Mouse (Mus musculus) brown adipose tissue, adult 24 weeks (tissue): ENCODE data around the gene Nlrx1. TPM values are rescaled to one million over a fixed set of nuclear protein-coding genes. Genes with fewer than 3 reads are reported as not detected.

Experiments used
- H3K27ac ChIP-seq: fragments of 200-500 bp; replicated peaks from 2 replicates; pipeline ENCODE4 v1.5.1; 2012; ENCODE audit warnings: low read depth, mild to moderate bottlenecking, low read length
- H3K4me1 ChIP-seq: fragments of 200-500 bp; 2 replicates; pipeline ENCODE4 v1.6.1; 2012; ENCODE audit warnings: low read length, mixed read lengths; ENCODE audit not compliant: control insufficient read depth, insufficient read depth, insufficient read length
- H3K4me3 ChIP-seq: fragments of 200-500 bp; 2 replicates; pipeline ENCODE4 v1.5.1; 2012; ENCODE audit warnings: low read depth, mild to moderate bottlenecking, low read length, moderate library complexity; ENCODE audit not compliant: insufficient read depth
- polyA plus RNA-seq: library from polyadenylated mRNA; stranded (reverse); fragments of >200 nt; gene quantifications from 2 replicates; pipeline ENCODE4 v1.2.4, GENCODE M21; 2012; ENCODE audit not compliant: missing spikeins, insufficient read depth, insufficient read length

Nlrx1 gene
- polyA plus RNA-seq, 1 experiment = 8.7 TPM

DNA sequence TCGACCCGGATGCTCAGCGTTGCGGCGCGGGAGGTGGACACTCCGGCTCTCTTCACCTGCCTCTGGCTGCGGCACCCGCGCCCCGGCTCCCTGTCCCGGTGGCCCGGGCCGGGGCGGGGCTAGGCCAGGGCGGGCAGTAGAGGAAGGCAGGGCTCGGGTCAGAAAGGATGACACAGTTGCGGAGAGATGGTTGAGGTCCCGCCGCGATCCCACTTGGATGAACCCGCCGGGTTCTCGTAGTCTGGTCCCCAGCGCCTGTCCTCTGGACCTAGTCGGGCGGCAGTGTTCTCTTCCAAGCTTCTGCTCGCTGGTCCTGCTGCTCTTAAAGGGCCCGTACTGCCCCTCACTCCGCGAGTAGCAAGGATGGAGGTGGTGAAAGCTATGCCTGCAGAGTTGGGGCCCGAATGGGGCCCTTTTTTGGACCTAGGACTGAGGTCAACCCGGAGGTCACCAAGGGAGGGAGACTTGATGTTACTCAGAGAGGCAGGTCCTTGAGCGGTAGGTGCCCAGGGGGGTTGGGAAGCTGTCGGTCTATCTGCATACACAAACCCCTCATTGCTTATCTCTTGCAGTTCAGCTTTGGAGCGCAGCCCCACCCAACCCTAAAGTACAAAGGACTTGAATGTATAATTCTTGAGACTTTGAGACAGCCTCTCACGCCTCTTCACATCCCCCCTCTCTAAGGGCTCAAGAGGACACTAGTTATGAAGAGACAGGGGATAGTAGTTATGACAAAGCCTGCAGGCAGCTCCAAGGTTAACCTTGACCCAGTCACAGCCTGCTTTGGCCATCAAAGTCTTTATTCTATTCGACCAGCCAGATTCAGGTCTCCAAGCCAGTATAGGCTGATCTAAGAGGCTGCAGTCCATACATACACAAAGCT, 19.9 kb upstream of the Nlrx1 start, which contains the start of gene Abcg4:
Gene Abcg4, minus strand, starts transcription at position 540 of the 883 bp plus-strand sequence.
- Histone ChIP-seq H3K27ac (no peak within 1 kb of the TSS), H3K4me1 (peaks cover 4% of the 10 kb centered on the region; the same call in 1 of the 2 replicates), H3K4me3 (peak within 1 kb of the TSS; percentile 57)

DNA sequence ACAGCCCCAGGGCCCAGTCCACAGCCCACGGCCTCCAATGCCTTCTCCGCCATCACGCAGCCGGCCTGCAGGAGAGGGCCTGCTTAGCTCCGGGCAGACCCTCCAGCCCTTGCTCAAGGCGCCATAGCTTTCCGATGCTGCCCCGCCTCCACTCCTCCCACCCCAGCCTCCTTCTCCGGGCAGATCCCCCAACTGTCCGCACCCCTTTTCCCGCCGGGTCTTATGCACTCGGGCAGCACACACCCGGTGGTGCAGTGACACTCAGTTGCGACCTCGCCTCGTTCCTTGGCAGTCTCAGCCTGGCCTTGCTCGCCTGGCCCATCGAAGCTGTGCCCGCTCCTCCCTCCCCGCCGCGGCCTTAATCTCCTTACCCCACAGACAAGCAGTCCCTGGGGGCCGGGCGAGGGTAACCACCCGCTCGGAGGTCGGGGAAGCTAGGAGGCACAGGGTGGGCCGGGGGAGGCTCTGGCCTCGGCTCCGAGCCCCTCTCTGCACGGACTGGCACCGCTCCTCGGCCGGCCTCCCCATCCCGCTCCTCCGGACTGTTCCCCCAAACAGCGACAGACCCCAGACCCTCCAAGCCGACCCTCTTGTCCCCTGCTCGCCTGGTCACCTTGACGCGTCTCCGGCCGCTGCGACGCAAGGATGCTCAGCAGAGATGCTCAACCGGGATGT, 19.1 kb upstream of the Nlrx1 start:
- H3K4me1 ChIP-seq = peaks cover 4% of the 10 kb centered on the region; the same call in 1 of the 2 replicates
- H3K4me3 ChIP-seq = peak overlapping the region; percentile 57
- no peak overlapping the region for H3K27ac ChIP-seq

DNA sequence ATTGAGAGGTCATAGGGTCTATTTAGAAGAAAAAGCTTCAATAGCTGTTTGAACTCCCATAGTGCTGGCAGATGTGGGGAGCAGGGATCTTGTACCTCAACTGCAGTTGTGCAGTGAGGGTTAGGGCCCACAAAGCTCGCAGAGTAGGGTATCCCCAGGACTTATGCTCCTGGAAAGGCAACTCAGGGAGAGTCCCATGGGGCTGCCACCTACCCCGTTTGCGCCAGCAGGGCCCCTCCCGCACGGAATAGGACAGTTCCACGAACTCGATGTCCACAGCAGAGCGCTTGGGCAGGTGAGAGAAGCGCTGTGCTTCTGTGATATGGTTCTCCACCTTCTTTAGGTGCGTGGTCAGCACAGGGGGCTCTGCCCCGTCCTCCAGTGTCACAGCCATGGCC, 18.6 kb upstream of the Nlrx1 start:
- H3K27ac ChIP-seq = no peak overlapping the region
- peak overlapping the region; percentile 57 for H3K4me3 ChIP-seq
- peaks cover 4% of the 10 kb centered on the region; the same call in 1 of the 2 replicates for H3K4me1 ChIP-seq

- H3K4me3 ChIP-seq = no peak overlapping the region
- H3K27ac ChIP-seq = no peak overlapping the region
- H3K4me1 ChIP-seq = peaks cover 4% of the 10 kb centered on the region; the same call in 1 of the 2 replicates
Measured at GRCm38 (mm10) chr9:44286256-44286850, 18.0 kb upstream of the Nlrx1 start.

DNA sequence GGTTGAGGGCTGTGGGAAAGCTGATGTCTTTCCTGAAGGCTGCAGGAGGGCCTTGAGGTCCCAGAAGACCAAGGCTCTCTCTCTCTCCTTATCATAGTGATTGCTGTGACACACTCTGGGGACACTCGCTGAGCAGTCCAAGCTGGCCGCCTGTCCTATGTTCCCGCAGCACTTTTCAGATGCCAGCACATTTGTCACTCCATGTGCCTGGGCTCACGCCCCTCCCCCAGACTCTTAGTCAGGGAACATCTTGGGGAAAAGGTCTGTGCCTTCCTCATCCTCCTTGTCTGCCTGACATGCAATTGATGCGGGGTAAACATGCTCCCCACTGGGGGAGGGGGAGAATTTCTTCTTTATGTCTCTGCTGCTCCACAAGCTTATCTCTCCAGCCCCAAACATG, 14.8 kb upstream of the Nlrx1 start:
- H3K4me1 ChIP-seq = peaks cover 4% of the 10 kb centered on the region; the same call in 1 of the 2 replicates
- no peak overlapping the region for H3K4me3 ChIP-seq
- H3K27ac ChIP-seq = no peak overlapping the region

DNA sequence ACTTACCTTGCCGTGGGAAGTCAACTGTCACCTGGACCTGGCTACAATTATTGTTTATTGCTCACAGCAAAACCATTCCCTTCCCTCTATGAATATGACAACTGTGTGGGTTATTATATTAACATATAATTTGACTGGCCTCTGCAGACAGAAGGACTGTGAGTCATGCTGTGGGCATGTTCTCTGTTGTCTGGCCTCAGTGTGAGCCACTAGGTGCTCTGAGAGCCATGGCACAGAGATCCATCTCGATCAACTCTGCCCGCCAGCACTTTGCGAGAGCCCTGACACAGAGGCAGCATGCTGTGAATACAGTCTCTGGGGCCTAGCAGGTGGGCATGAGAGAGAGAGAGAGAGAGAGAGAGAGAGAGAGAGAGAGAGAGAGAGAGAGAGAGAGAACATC, 1.6 kb upstream of the Nlrx1 start:
- peaks cover 8% of the 10 kb centered on the region; the same call in 1 of the 2 replicates for H3K4me1 ChIP-seq
- no peak overlapping the region for H3K27ac ChIP-seq
- no peak overlapping the region for H3K4me3 ChIP-seq

- Histone ChIP-seq H3K4me1 (peaks cover 8% of the 10 kb centered on the region; the same call in 1 of the 2 replicates), H3K4me3 (no peak overlapping the region), H3K27ac (no peak overlapping the region)
Measured at GRCm38 (mm10) chr9:44269077-44269476, 678 bp upstream of the Nlrx1 start.

DNA sequence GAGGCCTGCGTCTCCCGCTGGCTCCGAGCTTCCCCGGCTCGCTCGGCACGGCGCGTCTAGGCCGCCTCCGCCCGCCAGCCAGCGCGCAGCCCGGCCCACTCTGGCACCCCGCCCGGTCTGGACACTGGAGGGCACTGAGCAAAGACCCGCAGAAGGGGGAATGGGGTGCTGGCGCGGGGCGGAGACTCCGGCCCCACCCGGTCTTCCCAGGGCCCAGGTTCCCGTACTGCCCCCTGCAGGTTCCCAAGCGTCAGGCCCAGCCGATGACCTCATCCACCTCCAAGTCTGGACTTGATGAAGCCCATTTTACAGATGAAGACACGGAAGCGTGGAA, 405 bp downstream of the Nlrx1 start:
- Histone ChIP-seq H3K4me3 (peak overlapping the region; percentile 83), H3K4me1 (peaks cover 8% of the 10 kb centered on the region; the same call in 1 of the 2 replicates), H3K27ac (peak overlapping the region; percentile 51)

DNA sequence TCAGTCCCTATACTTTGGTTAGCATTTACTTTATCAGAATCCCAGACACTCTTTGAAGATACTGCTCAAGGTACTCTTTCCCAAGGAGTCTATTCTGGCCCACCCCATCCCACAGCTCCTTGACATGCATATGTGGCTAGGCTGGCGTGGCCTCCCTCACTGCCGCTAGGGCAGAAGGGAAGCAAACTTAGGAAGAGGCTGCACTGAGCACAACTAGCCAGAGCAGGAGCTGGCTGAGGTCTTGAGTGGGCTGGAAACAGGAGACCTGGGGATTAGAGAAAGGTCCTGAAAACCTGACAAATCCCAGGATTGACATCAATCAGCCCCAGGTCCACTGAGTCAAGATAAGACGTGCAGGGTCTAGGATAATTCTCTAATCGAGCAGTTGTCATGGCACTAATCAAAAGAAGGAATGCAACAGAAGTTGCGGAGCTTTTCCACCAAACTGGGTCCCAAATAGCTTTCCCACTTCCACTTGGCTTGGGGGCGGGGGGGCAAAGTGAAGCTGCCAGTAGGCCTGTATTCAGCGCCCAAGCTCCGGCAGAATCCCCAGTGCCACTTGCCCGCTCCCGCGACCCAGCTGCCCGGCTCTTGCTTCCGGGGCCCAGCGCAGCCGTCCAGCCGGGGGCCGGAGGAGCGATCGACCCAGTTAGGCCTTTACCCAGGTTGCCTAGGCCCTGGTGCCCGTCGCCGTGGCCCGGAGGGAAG, 926 bp downstream of the Nlrx1 start:
- H3K4me1 ChIP-seq = peaks cover 8% of the 10 kb centered on the region; the same call in 1 of the 2 replicates
- peak overlapping the region; percentile 83 for H3K4me3 ChIP-seq
- H3K27ac ChIP-seq = peak overlapping the region; percentile 51

GRCm38 (mm10) chr9:44266478-44267226, 1.7 kb downstream of the Nlrx1 start:
- Histone ChIP-seq H3K4me3 (peak overlapping the region; percentile 83; the same call in 1 of the 2 replicates), H3K27ac (0 out of 2 replicates have a peak overlapping the region, but pooled peaks have one; percentile 17), H3K4me1 (peaks cover 8% of the 10 kb centered on the region; the same call in 1 of the 2 replicates)

GRCm38 (mm10) chr9:44261388-44261787, 7.0 kb downstream of the Nlrx1 start:
- no peaks in the 10 kb centered on the region for H3K4me1 ChIP-seq
- H3K4me3 ChIP-seq = no peak overlapping the region
- H3K27ac ChIP-seq = no peak overlapping the region

DNA sequence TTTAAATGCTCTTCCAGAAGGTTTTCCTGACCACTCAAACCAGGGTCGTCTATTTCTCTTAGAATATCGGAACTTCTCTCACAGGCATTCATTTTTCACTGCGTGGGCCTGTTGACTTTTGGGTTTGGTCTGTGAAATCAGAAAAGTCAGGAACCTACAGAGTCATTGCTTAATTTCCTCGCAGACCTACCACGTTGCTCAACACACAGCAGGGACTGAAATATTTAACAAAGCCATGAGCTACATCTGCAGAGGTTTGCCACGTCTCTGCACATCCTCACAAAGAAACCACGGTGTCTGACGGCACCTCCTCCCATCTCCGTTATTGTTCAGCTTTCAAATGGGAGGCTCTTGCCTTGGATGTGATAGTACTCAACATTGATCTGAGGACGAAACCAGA, 9.4 kb downstream of the Nlrx1 start:
- Histone ChIP-seq H3K4me1 (no peaks in the 10 kb centered on the region), H3K4me3 (no peak overlapping the region), H3K27ac (no peak overlapping the region)

DNA sequence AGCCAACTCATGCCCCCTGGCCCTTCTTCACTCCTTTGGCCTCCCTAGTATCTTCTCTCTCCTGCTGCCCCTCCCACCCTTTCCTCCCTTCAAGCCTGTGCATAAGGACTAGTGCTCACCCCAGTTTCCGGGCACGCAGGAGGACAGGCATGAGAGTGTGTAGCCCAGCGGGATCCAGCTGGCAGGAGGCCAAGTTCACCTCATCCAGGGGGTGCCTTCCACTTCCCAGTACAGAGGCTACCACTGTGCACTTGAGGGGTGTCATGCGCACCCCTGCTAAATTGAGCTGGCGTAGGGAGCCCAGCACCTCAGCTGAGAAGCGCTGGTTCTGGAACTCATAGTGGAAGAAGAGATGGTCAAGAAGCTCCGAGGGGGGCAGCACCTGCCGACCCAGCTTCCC, 12.2 kb downstream of the Nlrx1 start:
- Histone ChIP-seq H3K4me1 (no peaks in the 10 kb centered on the region), H3K4me3 (no peak overlapping the region), H3K27ac (no peak overlapping the region)

- Histone ChIP-seq H3K4me3 (no peak overlapping the region), H3K27ac (no peak overlapping the region), H3K4me1 (no peaks in the 10 kb centered on the region)
Measured at GRCm38 (mm10) chr9:44255136-44255521, 13.3 kb downstream of the Nlrx1 start.
